Mouse (Mus musculus) megakaryocyte progenitor cell, adult 5-6 weeks (primary cell): ENCODE data around the gene Cox6a1. TPM values are rescaled to one million over a fixed set of nuclear protein-coding genes. Genes with fewer than 3 reads are reported as not detected.

ENCODE experiments used
- ATAC-seq: replicated peaks from 2 replicates; pipeline ENCODE4 v1.8.0; 2016; ENCODE audit warnings: mild to moderate bottlenecking, moderate TSS enrichment, inconsistent platforms; ENCODE audit not compliant: poor library complexity
- total RNA-seq, 2 experiments: library from RNA; stranded (forward) in 1 of 2; stranded (reverse) in 1 of 2; fragments of 157-497, 149-512 nt in 1 of 2; fragments of 200-1000 nt in 1 of 2; gene quantifications; 2 replicates each; pipeline versions ENCODE4 v1.2.3 to v1.2.4; 2015 to 2017

Cox6a1 gene
- total RNA-seq, 2 experiments from 2014 or later = 102 to 365 TPM

DNA sequence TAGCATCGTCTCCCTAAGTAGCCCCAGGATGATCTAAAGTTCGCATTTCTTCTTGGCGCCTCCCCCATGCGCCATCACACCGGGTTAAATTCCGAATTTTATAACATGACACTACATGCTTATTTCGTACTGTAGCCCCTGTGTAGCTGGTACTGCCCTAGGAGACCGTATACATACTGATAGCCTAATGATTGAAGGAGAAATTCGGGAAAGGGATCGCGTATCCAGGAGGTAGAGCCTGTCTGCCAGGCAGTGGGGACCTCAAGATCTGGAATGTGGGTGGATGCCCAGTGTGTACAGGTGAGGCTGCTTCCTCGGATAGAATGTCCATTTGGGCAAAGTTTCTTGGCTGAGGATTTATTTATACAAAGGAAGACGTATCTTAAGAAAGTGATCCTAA lies 47.2 kb downstream of the Cox6a1 start:
- 0 out of 2 replicates have a peak, but pooled peaks have one; percentile 0 for ATAC-seq

DNA sequence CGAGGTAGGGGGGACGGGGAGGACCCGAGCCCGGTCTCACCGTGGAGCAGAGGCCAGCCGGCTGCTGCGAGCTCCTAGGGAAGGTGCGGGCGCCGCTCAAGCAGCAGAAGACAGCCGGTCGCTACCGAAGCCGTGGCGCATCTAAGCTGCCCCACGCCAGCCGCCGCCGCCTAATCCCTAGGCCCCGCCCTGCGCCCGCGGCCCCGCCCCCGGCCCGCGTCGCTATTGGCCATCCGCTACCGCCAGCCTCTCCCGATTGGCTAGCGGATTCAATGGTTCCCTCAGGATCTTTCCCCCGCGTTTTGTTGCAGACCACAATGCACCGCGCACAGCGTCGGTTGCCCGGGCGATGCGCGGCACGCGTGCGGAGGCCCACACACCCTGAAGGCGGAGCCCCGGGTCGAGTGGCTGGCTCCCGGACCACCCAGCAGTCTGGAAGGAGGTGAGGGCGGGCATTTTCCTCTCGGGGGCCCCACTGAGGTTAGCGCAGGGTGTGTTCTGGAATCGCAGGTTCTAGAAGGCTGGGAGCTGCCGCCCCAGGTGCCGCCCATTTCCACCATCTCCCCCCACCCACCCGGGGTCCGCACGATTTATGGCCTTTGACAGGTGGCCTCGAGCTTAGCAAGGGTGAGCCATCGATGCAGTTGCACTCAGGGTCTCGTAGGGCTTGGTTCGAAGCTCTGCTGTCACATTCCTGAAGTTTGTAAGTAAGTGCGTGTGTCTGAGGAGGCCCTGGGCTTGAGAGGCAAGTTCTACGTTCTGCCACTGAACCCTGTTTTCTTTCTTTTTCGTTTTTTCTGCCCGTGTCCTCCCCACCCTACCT lies 47.8 kb downstream of the Cox6a1 start, which contains the start of gene Dynll1:
TSS of gene Dynll1 (minus strand) at position 208 of the 823 bp plus-strand sequence.
- peak; percentile 95 for ATAC-seq

DNA sequence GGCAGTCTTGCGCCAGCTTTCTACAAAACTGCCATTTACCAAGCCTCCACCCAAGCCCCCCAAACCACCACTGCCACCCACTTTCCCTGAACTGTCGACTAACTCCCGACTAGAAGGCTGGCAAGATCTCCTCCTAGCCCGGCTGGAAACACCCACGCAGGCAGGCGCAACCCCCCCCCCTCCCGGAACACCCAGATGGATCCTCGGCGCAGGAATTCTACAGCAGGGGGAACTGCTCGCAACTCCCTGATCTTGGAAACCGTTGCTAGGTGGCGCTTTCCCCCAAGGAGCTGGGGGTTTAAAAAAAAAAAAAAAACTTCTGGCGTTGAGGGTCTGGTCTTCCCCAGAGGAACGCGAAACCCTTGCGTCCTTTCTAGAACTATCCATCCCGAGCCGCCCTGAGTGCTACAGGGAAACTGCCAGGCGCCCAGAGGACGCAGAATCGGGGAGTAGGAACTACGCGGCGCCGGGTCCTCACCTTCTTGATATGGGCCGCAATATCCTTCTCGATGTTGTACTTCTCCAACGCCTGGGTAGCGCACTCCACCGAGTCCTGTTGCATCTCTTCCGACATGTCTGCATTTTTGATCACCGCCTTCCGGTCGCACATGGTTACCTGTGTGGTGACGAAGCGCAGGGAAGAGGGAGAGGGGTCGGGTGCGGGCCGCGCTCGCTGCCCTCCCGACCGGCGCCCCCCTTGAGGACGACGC lies 48.6 kb downstream of the Cox6a1 start:
- peak; percentile 5 for ATAC-seq

GRCm38 (mm10) chr5:115296347-115296746 lies 52.4 kb downstream of the Cox6a1 start:
- no peak for ATAC-seq

Other genes starting within 250 kb of the Cox6a1 start
- gene Acads, start 229.6 kb downstream of the Cox6a1 start, total RNA-seq (2015) = 27.8 and 28.8 TPM in 2 replicates
- gene Acads, start 229.6 kb downstream of the Cox6a1 start, total RNA-seq (2017) = 22.3 and 34.1 TPM in 2 replicates
- gene Unc119b, start 214.0 kb downstream of the Cox6a1 start, total RNA-seq (2015) = 4.1 and 7.2 TPM in 2 replicates
- 9.6 and 11.2 TPM in 2 replicates for gene Unc119b, start 214.0 kb downstream of the Cox6a1 start, total RNA-seq (2017)
- gene Mlec, start 190.8 kb downstream of the Cox6a1 start, total RNA-seq (2015) = 242 and 279 TPM in 2 replicates
- 276 and 305 TPM in 2 replicates for gene Mlec, start 190.8 kb downstream of the Cox6a1 start, total RNA-seq (2017)
- gene Cabp1, start 154.6 kb downstream of the Cox6a1 start, total RNA-seq (2015) = not detected in 2 replicates
- gene Cabp1, start 154.6 kb downstream of the Cox6a1 start, total RNA-seq (2017) = not detected in 2 replicates
- 67.7 and 81.9 TPM in 2 replicates for gene Pop5, start 113.1 kb downstream of the Cox6a1 start, total RNA-seq (2015)
- gene Pop5, start 113.1 kb downstream of the Cox6a1 start, total RNA-seq (2017) = 76.4 and 82.8 TPM in 2 replicates
- gene Rnf10, start 76.1 kb downstream of the Cox6a1 start, total RNA-seq (2015) = 45.3 and 56.3 TPM in 2 replicates
- 45.1 and 58.7 TPM in 2 replicates for gene Rnf10, start 76.1 kb downstream of the Cox6a1 start, total RNA-seq (2017)
- 17.0 and 20.4 TPM in 2 replicates for gene Coq5, start 69.3 kb downstream of the Cox6a1 start, total RNA-seq (2015)
- 39.8 and 46.3 TPM in 2 replicates for gene Coq5, start 69.3 kb downstream of the Cox6a1 start, total RNA-seq (2017)
- gene Dynll1, start 48.0 kb downstream of the Cox6a1 start, total RNA-seq (2015) = 690 and 788 TPM in 2 replicates
- 334 and 365 TPM in 2 replicates for gene Dynll1, start 48.0 kb downstream of the Cox6a1 start, total RNA-seq (2017)
- 76.3 and 79.7 TPM in 2 replicates for gene Srsf9, start 21.8 kb downstream of the Cox6a1 start, total RNA-seq (2015)
- gene Srsf9, start 21.8 kb downstream of the Cox6a1 start, total RNA-seq (2017) = 96.3 and 102 TPM in 2 replicates
- gene Gatc, start 7.8 kb downstream of the Cox6a1 start, total RNA-seq (2015) = 68.9 and 78.9 TPM in 2 replicates
- 10.7 and 11.2 TPM in 2 replicates for gene Gatc, start 7.8 kb downstream of the Cox6a1 start, total RNA-seq (2017)
- 39.1 and 43.1 TPM in 2 replicates for gene Triap1, start 7.8 kb downstream of the Cox6a1 start, total RNA-seq (2015)
- gene Triap1, start 7.8 kb downstream of the Cox6a1 start, total RNA-seq (2017) = 17.7 and 25.3 TPM in 2 replicates
- gene Msi1, start 80.6 kb upstream of the Cox6a1 start, total RNA-seq (2015) = not detected in 2 replicates
- gene Msi1, start 80.6 kb upstream of the Cox6a1 start, total RNA-seq (2017) = not detected in 2 replicates
- not detected in 2 replicates for gene Pla2g1b, start 117.3 kb upstream of the Cox6a1 start, total RNA-seq (2015)
- not detected in 2 replicates for gene Pla2g1b, start 117.3 kb upstream of the Cox6a1 start, total RNA-seq (2017)
- gene Sirt4, start 135.7 kb upstream of the Cox6a1 start, total RNA-seq (2015) = 9.8 and 12.3 TPM in 2 replicates
- 2.8 and 4.6 TPM in 2 replicates for gene Sirt4, start 135.7 kb upstream of the Cox6a1 start, total RNA-seq (2017)
- 40.4 and 52.8 TPM in 2 replicates for gene Pxn, start 157.7 kb upstream of the Cox6a1 start, total RNA-seq (2015)
- 69.6 and 73.0 TPM in 2 replicates for gene Pxn, start 157.7 kb upstream of the Cox6a1 start, total RNA-seq (2017)
- gene Rplp0, start 210.5 kb upstream of the Cox6a1 start, total RNA-seq (2015) = 3,223 and 3,257 TPM in 2 replicates
- 1,603 and 2,013 TPM in 2 replicates for gene Rplp0, start 210.5 kb upstream of the Cox6a1 start, total RNA-seq (2017)
- gene Gcn1l1, start 216.3 kb upstream of the Cox6a1 start, total RNA-seq (2015) = 17.5 and 17.7 TPM in 2 replicates
- 33.2 and 35.3 TPM in 2 replicates for gene Gcn1l1, start 216.3 kb upstream of the Cox6a1 start, total RNA-seq (2017)